Mouse (Mus musculus): Measurements from ENCODE around the gene Ucn.

The Ucn gene

GRCm38 (mm10) chr5:31110781-31111180, 27.8 kb downstream of the Ucn start:
- in situ Hi-C loops (cut with MboI; ENCODE audit: low sequenced_read_pairs), result no loop called here

- in situ Hi-C loops (cut with MboI; ENCODE audit: low sequenced_read_pairs), result no loop called here
These were observed 30.6 kb downstream of the Ucn start, which contains the start of gene Slc30a3 for GRCm38 (mm10) chr5:31108000-31108490. Slc30a3 (minus strand) TSS chr5:31108237.

GRCm38 (mm10) chr5:31105814-31106335, 32.8 kb downstream of the Ucn start, which contains the start of gene Dnajc5g:
Dnajc5g (plus strand) TSS chr5:31106285.
- in situ Hi-C loops (cut with MboI; ENCODE audit: low sequenced_read_pairs), result no loop called here

- in situ Hi-C loops (cut with MboI; ENCODE audit: low sequenced_read_pairs), result no loop called here
These were observed 42.7 kb downstream of the Ucn start for GRCm38 (mm10) chr5:31095711-31096480.

- in situ Hi-C loops (cut with MboI; ENCODE audit: low sequenced_read_pairs), result no loop called here
These were observed 43.6 kb downstream of the Ucn start for GRCm38 (mm10) chr5:31094799-31095691.

GRCm38 (mm10) chr5:31094100-31094798, 44.4 kb downstream of the Ucn start:
- in situ Hi-C loops (cut with MboI; ENCODE audit: low sequenced_read_pairs), result no loop called here

GRCm38 (mm10) chr5:31093151-31094041, 45.2 kb downstream of the Ucn start:
- in situ Hi-C loops (cut with MboI; ENCODE audit: low sequenced_read_pairs), result no loop called here

GRCm38 (mm10) chr5:31092231-31092975, 46.2 kb downstream of the Ucn start:
- in situ Hi-C loops (cut with MboI; ENCODE audit: low sequenced_read_pairs), result no loop called here
